Mouse (Mus musculus): ENCODE measurements around the gene Cog2. TPM values are rescaled to one million over a fixed set of nuclear protein-coding genes. Genes with fewer than 3 reads are reported as not detected.

Cog2 gene
- total RNA-seq, 4 experiments from 2014 or later: 21.6 to 26.9 (median 25.4) TPM

GRCm38 (mm10) chr8:124516525-124516924 lies 4.0 kb upstream of the Cog2 start:
- no peak for DNase-seq (ENCODE audit: low spot score)

- DNase-seq (ENCODE audit: low spot score): no peak
Measured at GRCm38 (mm10) chr8:124517142-124517541, 3.4 kb upstream of the Cog2 start.

- DNase-seq (ENCODE audit: low spot score): no peak
Measured at GRCm38 (mm10) chr8:124521946-124522345, 1.4 kb downstream of the Cog2 start.

- DNase-seq (ENCODE audit: low spot score): no peak
Measured at GRCm38 (mm10) chr8:124526261-124526660, 5.7 kb downstream of the Cog2 start.

- no peak for DNase-seq (ENCODE audit: low spot score)
Measured at GRCm38 (mm10) chr8:124530076-124530475, 9.5 kb downstream of the Cog2 start.

- no peak for DNase-seq (ENCODE audit: low spot score)
Measured at GRCm38 (mm10) chr8:124530556-124530955, 10.0 kb downstream of the Cog2 start.

GRCm38 (mm10) chr8:124530996-124531395 lies 10.4 kb downstream of the Cog2 start:
- DNase-seq (ENCODE audit: low spot score): no peak

GRCm38 (mm10) chr8:124532626-124533025 lies 12.1 kb downstream of the Cog2 start:
- DNase-seq (ENCODE audit: low spot score): no peak

GRCm38 (mm10) chr8:124535451-124535850 lies 14.9 kb downstream of the Cog2 start:
- DNase-seq (ENCODE audit: low spot score): no peak

- no peak for DNase-seq (ENCODE audit: low spot score)
Measured at GRCm38 (mm10) chr8:124540906-124541305, 20.3 kb downstream of the Cog2 start.

- DNase-seq (ENCODE audit: low spot score): no peak
Measured at GRCm38 (mm10) chr8:124542001-124542400, 21.4 kb downstream of the Cog2 start.

- no peak for DNase-seq (ENCODE audit: low spot score)
Measured at GRCm38 (mm10) chr8:124543272-124543671, 22.7 kb downstream of the Cog2 start.

- no peak for DNase-seq (ENCODE audit: low spot score)
Measured at GRCm38 (mm10) chr8:124546371-124546770, 25.8 kb downstream of the Cog2 start.

GRCm38 (mm10) chr8:124546815-124547214 lies 26.2 kb downstream of the Cog2 start:
- DNase-seq (ENCODE audit: low spot score): no peak

GRCm38 (mm10) chr8:124547269-124547668 lies 26.7 kb downstream of the Cog2 start:
- no peak for DNase-seq (ENCODE audit: low spot score)

GRCm38 (mm10) chr8:124548187-124548586 lies 27.6 kb downstream of the Cog2 start:
- no peak for DNase-seq (ENCODE audit: low spot score)

- no peak for DNase-seq (ENCODE audit: low spot score)
Measured at GRCm38 (mm10) chr8:124551011-124551661, 30.6 kb downstream of the Cog2 start.

GRCm38 (mm10) chr8:124555113-124555750 lies 34.7 kb downstream of the Cog2 start:
- no peak for DNase-seq (ENCODE audit: low spot score)

- DNase-seq (ENCODE audit: low spot score): no peak
Measured at GRCm38 (mm10) chr8:124556164-124556563, 35.6 kb downstream of the Cog2 start.

- DNase-seq (ENCODE audit: low spot score): no peak
Measured at GRCm38 (mm10) chr8:124556658-124557057, 36.1 kb downstream of the Cog2 start.

GRCm38 (mm10) chr8:124557476-124557875 lies 36.9 kb downstream of the Cog2 start:
- DNase-seq (ENCODE audit: low spot score): no peak

- DNase-seq (ENCODE audit: low spot score): no peak
Measured at GRCm38 (mm10) chr8:124567126-124567525, 46.6 kb downstream of the Cog2 start.

GRCm38 (mm10) chr8:124567584-124567983 lies 47.0 kb downstream of the Cog2 start:
- DNase-seq (ENCODE audit: low spot score): peak; percentile 50
